Mouse (Mus musculus): ENCODE measurements around the gene Trarg1.

Gene Trarg1

GRCm38 (mm10) chr11:76672561-76673384 is 6.8 kb upstream of the Trarg1 start:
- in situ Hi-C loops (cut with MboI, MseI): loop anchor here in 1 of 2 experiments (10.0 kb wide), 1 partner anchor 222 kb away; no protein-coding TSS in a partner anchor

GRCm38 (mm10) chr11:76674199-76674598 is 5.4 kb upstream of the Trarg1 start:
- in situ Hi-C loops (cut with MboI, MseI): loop anchor here in 1 of 2 experiments (10.0 kb wide), 1 partner anchor 221 kb away; no protein-coding TSS in a partner anchor

DNA sequence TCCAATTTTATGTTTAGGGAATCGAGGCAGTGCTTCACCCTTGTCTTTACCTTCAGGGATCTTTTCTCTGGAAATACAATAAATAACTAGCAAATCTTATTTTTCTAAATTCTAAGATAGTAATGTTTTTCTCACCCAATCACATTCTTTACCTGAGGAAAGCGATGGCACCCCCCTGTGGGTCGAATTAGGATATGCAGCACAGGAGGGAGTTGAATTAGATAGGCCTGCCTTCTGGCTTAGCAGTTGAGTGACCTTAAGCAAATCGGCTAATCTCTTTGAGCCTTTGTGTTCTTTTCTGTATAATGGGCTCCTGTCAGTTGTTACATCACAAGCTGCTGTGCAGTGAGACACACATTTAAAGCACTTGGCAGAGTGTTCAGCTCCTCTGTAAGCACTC is 4.9 kb upstream of the Trarg1 start:
- in situ Hi-C loops (cut with MboI, MseI): loop anchor here in 1 of 2 experiments (10.0 kb wide), 1 partner anchor 220 kb away; no protein-coding TSS in a partner anchor

- in situ Hi-C loops (cut with MboI, MseI): loop anchor here in 1 of 2 experiments (10.0 kb wide), 1 partner anchor 239 kb away; the partner anchor contains the start of gene Blmh
These were observed 6.0 kb downstream of the Trarg1 start for GRCm38 (mm10) chr11:76685604-76686003.

DNA sequence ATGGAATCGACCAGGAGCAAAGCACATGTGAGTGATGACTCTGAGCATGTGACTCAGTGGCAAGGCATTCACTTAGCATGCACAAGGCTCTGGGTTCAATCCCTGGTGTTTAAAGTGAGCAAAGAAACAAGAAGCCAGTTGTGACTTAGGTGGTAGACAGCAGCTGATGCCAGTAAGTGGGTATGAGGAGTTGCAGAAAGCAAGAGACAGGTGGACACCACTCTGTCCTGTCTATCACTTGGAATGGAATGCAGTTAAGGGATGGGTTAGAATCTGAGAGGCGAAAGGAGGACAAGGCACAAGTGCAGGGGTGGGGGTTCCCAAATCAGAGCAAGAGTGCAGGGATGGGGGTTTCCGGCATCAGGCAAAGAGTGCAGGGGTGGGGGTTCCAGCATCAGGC is 12.5 kb downstream of the Trarg1 start:
- in situ Hi-C loops (cut with MboI, MseI): no loop called here

- in situ Hi-C loops (cut with MboI, MseI): no loop called here
These were observed 16.2 kb downstream of the Trarg1 start for GRCm38 (mm10) chr11:76695810-76696209.

DNA sequence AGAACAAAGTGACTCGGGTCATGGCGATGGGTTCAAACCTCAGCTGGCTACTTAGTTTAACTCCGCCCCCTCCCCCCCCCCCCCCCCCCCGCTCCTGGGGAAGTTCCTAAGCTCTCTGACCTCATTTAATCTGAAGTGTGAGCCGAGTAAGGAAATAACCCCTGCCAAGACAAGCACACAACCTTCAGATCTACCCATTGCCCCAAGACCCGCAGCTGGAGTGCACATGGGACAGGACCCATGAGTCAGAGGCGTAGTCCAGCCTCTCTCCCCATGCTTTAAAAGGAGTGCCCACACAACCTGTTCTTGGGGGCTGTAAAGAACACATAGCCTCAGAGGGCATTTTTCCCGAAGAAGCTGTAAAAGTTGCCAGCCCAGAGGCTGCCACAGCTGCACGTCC is 20.0 kb downstream of the Trarg1 start:
- in situ Hi-C loops (cut with MboI, MseI): no loop called here

- in situ Hi-C loops (cut with MboI, MseI): no loop called here
These were observed 28.0 kb downstream of the Trarg1 start for GRCm38 (mm10) chr11:76707656-76708055.

- in situ Hi-C loops (cut with MboI, MseI): no loop called here
These were observed 28.5 kb downstream of the Trarg1 start for GRCm38 (mm10) chr11:76708066-76708465.

GRCm38 (mm10) chr11:76708881-76709280 is 29.3 kb downstream of the Trarg1 start:
- in situ Hi-C loops (cut with MboI, MseI): no loop called here

DNA sequence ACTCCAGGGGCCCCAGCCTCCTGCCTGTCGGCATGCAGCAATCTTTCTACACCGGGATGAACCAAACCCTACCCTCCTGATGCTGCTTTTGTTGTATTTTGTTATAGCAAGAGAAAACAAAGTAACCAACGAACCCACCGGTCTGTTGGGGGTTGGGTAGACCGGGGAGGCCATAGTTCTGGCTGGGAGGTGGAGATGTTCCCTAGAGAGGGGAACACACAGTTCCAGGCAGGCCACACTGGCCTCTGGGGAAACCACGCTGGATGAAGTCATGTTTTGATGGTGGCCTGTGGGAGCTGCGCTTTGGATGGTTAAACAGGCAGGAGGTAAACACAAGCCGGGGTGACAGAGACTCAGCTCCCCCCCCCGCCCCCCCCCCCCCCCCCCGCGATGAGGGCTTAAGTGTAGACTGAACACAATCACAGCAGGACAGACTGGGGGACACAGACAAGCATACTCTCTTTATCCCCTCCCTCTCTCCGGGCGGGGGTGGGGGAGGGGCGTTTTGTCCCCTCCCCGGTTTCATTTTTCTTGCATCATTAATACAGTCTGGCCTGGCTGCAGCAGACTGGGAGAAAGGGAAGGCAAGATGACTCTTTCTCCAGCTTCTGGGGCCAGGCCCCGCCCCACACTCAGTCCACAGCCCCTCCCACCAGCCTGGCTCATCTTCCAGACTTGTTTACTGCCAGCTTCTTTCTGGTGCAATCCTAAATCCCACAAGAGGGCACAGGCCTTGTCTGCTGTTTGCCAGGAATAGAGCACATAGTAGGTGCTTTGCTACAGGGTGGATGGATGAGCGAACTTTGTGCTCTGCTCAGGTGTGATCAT is 30.2 kb downstream of the Trarg1 start:
- in situ Hi-C loops (cut with MboI, MseI): no loop called here

GRCm38 (mm10) chr11:76717000-76717399 is 37.4 kb downstream of the Trarg1 start:
- in situ Hi-C loops (cut with MboI, MseI): no loop called here

GRCm38 (mm10) chr11:76723911-76724310 is 44.3 kb downstream of the Trarg1 start:
- in situ Hi-C loops (cut with MboI, MseI): no loop called here

DNA sequence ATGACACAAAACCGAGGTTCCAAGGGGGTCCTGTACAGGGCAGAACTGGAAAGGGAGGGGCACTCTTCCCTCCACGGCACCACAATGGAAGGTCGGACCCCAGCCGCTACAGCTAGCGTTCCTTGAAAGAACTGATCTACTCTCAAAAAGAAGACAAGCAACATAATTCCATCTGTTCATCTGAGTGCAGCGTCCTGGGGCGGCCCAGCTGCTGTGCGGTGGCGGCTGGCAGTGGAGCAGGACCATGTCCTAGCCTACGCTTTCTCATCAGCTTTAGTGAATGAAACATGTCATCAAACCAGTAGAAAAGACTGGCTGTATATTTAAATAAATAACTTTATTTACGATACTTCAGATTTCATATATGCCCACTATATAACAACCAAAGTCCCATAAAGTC is 48.5 kb downstream of the Trarg1 start:
- in situ Hi-C loops (cut with MboI, MseI): no loop called here

GRCm38 (mm10) chr11:76730650-76731049 is 51.0 kb downstream of the Trarg1 start:
- in situ Hi-C loops (cut with MboI, MseI): no loop called here

DNA sequence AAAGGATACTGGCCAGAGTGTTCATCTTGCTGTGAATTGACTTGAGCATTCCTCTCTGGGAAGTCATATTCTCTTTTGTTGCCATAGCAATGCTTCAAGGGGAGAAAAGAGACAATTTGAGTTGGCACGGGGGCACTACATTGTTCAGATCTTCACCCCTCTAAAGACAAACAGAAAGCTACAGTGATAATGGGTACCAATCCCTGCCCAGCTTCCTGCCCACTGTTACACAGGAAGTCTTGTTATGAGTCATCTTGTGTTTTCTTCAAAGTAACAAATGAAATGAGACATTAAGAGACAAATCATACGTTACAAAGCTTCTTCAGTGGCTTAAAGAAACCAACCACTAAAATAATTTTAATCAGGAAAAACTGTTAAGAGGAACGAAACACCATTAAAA is 55.0 kb downstream of the Trarg1 start:
- in situ Hi-C loops (cut with MboI, MseI): no loop called here

GRCm38 (mm10) chr11:76735753-76736324 is 56.2 kb downstream of the Trarg1 start:
- in situ Hi-C loops (cut with MboI, MseI): no loop called here

DNA sequence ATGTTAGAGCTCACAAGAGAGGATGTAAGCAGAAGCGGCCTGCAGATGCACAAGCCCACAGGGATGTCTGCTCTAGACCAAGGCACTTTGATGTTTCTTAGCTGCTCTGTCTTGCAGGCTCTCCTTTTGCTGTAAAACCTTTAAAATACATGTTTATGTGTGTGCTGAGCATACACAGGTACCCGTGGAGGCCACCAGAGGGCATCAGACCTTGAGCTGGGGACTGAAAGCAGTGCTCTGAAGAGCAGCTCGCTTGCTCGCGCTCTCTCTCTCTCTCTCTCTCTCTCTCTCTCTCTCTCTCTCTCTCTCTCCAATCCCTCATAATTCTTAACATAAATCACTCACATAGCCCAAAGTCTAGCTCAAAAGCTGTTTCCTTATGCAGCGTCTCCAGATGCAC is 59.5 kb downstream of the Trarg1 start:
- in situ Hi-C loops (cut with MboI, MseI): no loop called here

DNA sequence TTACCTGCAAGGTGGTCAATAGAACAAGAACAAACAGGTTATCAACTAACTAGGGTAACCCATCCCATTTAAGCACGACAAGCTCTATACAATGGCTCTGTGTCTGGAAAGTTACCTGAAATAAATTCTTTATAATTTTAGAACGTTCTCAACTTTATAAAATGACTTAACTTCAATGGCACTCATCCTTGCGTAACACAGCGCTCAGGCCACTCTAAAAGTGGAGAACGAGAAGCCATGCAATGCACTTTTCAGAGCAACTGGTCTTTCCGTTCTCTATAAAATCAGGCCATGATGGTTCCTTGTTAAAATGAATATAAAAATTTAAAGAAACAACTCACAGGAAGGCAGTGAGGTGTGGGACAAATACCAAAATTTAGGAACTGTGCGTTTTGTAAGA is 62.9 kb downstream of the Trarg1 start:
- in situ Hi-C loops (cut with MboI, MseI): no loop called here

DNA sequence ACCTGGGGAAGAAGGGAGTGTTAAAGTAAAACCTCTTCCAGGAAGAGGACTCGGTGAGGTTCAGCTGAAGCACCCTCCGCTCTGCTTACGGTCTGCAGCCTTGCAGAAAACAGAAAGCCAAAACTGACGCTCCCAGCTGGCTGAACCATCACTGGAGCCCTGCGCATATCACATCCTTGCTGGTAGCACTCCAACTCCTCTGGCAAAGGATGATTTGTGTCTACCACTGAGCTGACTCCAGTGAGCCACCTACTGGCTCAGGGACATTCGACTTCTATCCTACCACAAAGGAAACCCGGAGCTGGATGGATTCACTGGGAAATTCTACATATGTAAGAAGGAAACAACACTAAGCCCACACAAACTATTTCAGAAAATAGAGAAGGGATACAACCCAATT is 64.9 kb downstream of the Trarg1 start:
- in situ Hi-C loops (cut with MboI, MseI): no loop called here

GRCm38 (mm10) chr11:76745921-76746320 is 66.3 kb downstream of the Trarg1 start:
- in situ Hi-C loops (cut with MboI, MseI): no loop called here
